Mouse (Mus musculus) cortical plate, adult 2 months (tissue): ENCODE measurements around the gene Asxl1.

Source experiments
- CTCF ChIP-seq: fragments of 200-500 bp; IDR thresholded peaks from 2 replicates; pipeline ENCODE4 v1.5.1; 2011; ENCODE audit warnings: mild to moderate bottlenecking, control low read depth, low read length; ENCODE audit not compliant: insufficient read depth; ENCODE audit errors: extremely low read depth
- POLR2A ChIP-seq: fragments of 200-500 bp; IDR thresholded peaks from 2 replicates; pipeline ENCODE4 v1.6.1; 2011; ENCODE audit warnings: mild to moderate bottlenecking, low read length, control low read depth; ENCODE audit not compliant: insufficient read depth; ENCODE audit errors: extremely low read depth

DNA sequence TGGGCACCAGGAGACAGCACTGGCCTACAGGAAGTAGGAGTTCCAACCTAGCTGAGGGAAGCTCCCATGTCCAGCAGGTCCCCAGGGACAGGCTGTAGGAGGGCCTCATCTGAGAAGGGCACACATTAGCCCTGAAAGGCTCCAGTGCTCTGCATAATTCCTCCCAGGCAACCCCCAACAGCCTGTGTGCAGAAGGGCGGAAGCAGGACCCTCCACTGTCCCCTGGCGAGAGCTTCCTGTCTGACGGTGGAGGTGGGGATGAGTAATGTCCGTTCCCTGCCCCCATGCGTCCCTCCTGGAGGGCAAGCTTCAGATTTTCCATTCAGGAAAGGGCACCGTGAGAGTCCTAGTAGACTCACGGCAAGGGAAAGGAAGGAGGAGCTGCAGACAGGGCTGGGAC is 86.9 kb downstream of the Asxl1 start:
- no peak for TF ChIP-seq CTCF
- no peak for TF ChIP-seq POLR2A
